Mouse (Mus musculus) hindbrain, embryonic 12.5 days (tissue): ENCODE measurements around the gene Scin. TPM values are rescaled to one million over a fixed set of nuclear protein-coding genes. Genes with fewer than 3 reads are reported as not detected.
A peak's percentile ranks its signal among the peaks of the same experiment; 100 is the strongest.

Source experiments
- ATAC-seq: fragments of 200-750 bp; cut with Nextera tagmentation; 2 replicates; pipeline ENCODE4 v1.8.0; 2017; ENCODE audit warnings: moderate TSS enrichment; ENCODE audit not compliant: low FRiP score
- H3K27ac ChIP-seq: fragments of 300-500 bp; sonication (generic); 2 replicates; pipeline ENCODE4 v1.5.1; 2016; ENCODE audit warnings: mild to moderate bottlenecking
- H3K27me3 ChIP-seq: fragments of 300-500 bp; sonication (generic); 2 replicates; pipeline ENCODE4 v1.6.1; 2016; ENCODE audit warnings: mild to moderate bottlenecking
- H3K36me3 ChIP-seq: fragments of 300-500 bp; sonication (generic); 2 replicates; pipeline ENCODE4 v1.6.1; 2016; ENCODE audit warnings: mild to moderate bottlenecking
- H3K4me1 ChIP-seq: fragments of 300-500 bp; sonication (generic); 2 replicates; pipeline ENCODE4 v1.6.1; 2016
- H3K4me2 ChIP-seq: fragments of 300-500 bp; sonication (generic); replicated peaks from 2 replicates; pipeline ENCODE4 v1.6.1; 2016; ENCODE audit warnings: mild to moderate bottlenecking
- H3K4me3 ChIP-seq: fragments of 300-500 bp; sonication (generic); 2 replicates; pipeline ENCODE4 v1.5.1; 2016; ENCODE audit warnings: mild to moderate bottlenecking
- H3K9ac ChIP-seq: fragments of 300-500 bp; sonication (generic); 2 replicates; pipeline ENCODE4 v1.6.1; 2016; ENCODE audit warnings: mild to moderate bottlenecking, moderate library complexity
- H3K9me3 ChIP-seq: fragments of 300-500 bp; sonication (generic); replicated peaks from 2 replicates; pipeline ENCODE4 v1.6.1; 2016; ENCODE audit warnings: mild to moderate bottlenecking
- WGBS: fragments of 180-500 bp; shearing (Covaris S2); methylation state at CpG from one replicate; pipeline ENCODE4 v1.1.7; 2016; 5-methylcytosine and 5-hydroxymethylcytosine counted together
- polyA plus RNA-seq: library from polyadenylated mRNA; unstranded; fragments of >200 nt; fragmentation: Nextera tagmentation; extraction: Ambion mirVana; gene quantifications from 2 replicates; pipeline ENCODE4 v1.2.1, GENCODE M21; 2016

The Scin gene
- polyA plus RNA-seq, 1 experiment from 2014 or later, result 0.83 TPM

DNA sequence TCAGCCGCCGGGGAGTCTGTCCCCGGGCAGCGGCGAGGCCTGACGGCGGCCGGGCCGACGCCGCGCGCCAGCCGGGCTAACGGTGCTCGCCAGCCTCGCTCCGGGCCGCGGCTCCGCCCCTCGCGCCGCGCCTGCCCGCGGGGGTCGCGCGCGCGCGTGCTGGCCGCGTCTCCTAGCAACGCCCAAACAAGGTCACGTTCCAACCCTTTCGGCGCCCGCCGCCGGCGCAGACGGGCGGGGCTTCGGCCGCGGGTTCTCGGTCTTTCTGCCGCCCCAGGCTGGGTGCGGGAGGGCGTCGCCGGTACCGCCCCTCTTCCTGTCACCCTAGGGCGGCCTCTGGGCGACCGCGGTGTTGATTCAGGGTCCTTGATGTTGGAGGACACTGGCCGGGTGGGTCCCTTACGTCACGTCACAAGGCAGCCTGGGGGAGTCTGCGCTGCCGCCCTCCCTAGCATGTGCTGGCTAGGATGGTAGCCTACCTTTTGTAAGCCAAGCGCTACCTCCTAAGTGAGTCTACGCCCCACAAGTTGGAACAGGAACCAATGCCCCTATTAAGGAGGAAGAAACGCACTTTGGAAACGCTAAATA is 96.1 kb downstream of the Scin start, which contains the start of gene Arl4a:
Gene Arl4a, minus strand, starts transcription at position 150 of the 588 bp plus-strand sequence.
- H3K27ac ChIP-seq, result peak within 1 kb of the TSS; percentile 92
- H3K27me3 ChIP-seq, result no peaks in the 10 kb centered on the region
- H3K4me1 ChIP-seq, result peaks cover 10% of the 10 kb centered on the region
- H3K9ac ChIP-seq, result peak within 1 kb of the TSS; percentile 74
- no peaks in the 10 kb centered on the region for H3K9me3 ChIP-seq
- H3K4me2 ChIP-seq, result peak within 1 kb of the TSS; percentile 69
- peak; percentile 92 for ATAC-seq
- H3K4me3 ChIP-seq, result peak within 1 kb of the TSS; percentile 88
- WGBS, result under 1% methylated on average over 68 of the region's 68 CpGs
- H3K36me3 ChIP-seq, result no peaks in the 10 kb centered on the region

GRCm38 (mm10) chr12:40037226-40037813 is 96.7 kb downstream of the Scin start:
- peak overlapping the region; percentile 88 for H3K4me3 ChIP-seq
- ATAC-seq, result peak; percentile 99
- peak overlapping the region; percentile 92 for H3K27ac ChIP-seq
- H3K9me3 ChIP-seq, result no peaks in the 10 kb centered on the region
- H3K27me3 ChIP-seq, result no peaks in the 10 kb centered on the region
- H3K9ac ChIP-seq, result peak overlapping the region; percentile 74
- WGBS, result under 1% methylated on average over 44 of the region's 60 CpGs
- peaks cover 10% of the 10 kb centered on the region for H3K4me1 ChIP-seq
- H3K4me2 ChIP-seq, result peak overlapping the region; percentile 69
- no peaks in the 10 kb centered on the region for H3K36me3 ChIP-seq

GRCm38 (mm10) chr12:40036666-40037065 is 97.4 kb downstream of the Scin start:
- Histone ChIP-seq H3K4me3 (peak overlapping the region; percentile 88), H3K9me3 (no peaks in the 10 kb centered on the region), H3K36me3 (no peaks in the 10 kb centered on the region), H3K4me2 (peak overlapping the region; percentile 69), H3K27ac (peak overlapping the region; percentile 92), H3K27me3 (no peaks in the 10 kb centered on the region), H3K9ac (peak overlapping the region; percentile 74), H3K4me1 (peaks cover 10% of the 10 kb centered on the region)
- WGBS, result 5% methylated on average over 11 of the region's 11 CpGs
- no peak for ATAC-seq

DNA sequence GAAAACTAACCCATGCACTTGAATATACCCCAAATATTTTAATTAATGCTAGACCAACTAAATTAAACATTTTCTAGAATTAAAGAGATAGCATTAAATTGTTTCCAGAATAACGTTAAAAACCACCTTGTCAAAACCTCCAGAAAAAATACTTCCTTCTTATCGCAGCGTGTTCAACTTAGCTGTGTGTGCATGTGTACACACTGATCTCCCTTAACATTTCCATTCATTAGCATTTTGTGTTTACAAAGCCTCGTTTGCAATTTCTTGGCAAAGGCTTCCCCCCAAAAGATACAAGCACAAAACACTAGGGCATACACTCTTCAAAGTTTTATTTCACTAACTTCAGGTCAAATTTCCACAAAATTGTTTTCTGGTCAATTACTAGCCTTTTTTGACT is 98.5 kb downstream of the Scin start:
- no peaks in the 10 kb centered on the region for H3K27me3 ChIP-seq
- H3K4me3 ChIP-seq, result peak overlapping the region; percentile 88
- H3K27ac ChIP-seq, result no peak overlapping the region
- H3K4me2 ChIP-seq, result peak overlapping the region; percentile 69
- 0 out of 2 replicates have a peak, but pooled peaks cover 3% of the 10 kb centered on the region for H3K9me3 ChIP-seq
- no peak for ATAC-seq
- peaks cover 10% of the 10 kb centered on the region for H3K4me1 ChIP-seq
- H3K9ac ChIP-seq, result no peak overlapping the region
- WGBS, result 65% methylated on average over 4 of the region's 4 CpGs
- no peaks in the 10 kb centered on the region for H3K36me3 ChIP-seq

- no peaks in the 10 kb centered on the region for H3K4me1 ChIP-seq
- H3K9me3 ChIP-seq, result 0 out of 2 replicates have a peak, but pooled peaks cover 3% of the 10 kb centered on the region
- no peak for ATAC-seq
- H3K9ac ChIP-seq, result no peak overlapping the region
- no peaks in the 10 kb centered on the region for H3K36me3 ChIP-seq
- 88% methylated on average over 4 of the region's 4 CpGs for WGBS
- H3K27ac ChIP-seq, result no peak overlapping the region
- H3K4me2 ChIP-seq, result no peak overlapping the region
- no peaks in the 10 kb centered on the region for H3K27me3 ChIP-seq
- H3K4me3 ChIP-seq, result no peak overlapping the region
Observed at GRCm38 (mm10) chr12:40029201-40029600, 104.8 kb downstream of the Scin start.

DNA sequence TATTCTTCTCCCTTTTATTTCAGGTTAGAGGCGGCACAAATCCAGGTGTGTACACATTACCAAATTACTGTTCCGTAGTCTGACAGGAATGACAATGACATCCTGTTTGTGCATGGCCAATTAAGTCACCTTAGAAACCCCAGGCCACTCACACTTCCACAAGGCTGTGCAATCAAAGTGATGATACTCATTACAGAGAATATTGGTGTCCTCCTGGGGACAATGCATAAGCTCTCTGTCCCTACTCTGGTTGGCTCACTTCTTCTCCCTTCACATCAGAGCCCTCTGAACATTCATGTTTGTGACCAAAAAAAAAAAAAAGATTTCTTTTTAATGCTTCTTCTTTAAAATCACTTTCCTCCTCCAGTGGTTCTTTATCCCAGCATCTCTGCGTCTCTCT is 106.2 kb downstream of the Scin start:
- Histone ChIP-seq H3K9me3 (0 out of 2 replicates have a peak, but pooled peaks cover 3% of the 10 kb centered on the region), H3K9ac (no peak overlapping the region), H3K4me3 (no peak overlapping the region), H3K4me1 (no peaks in the 10 kb centered on the region), H3K27ac (no peak overlapping the region), H3K4me2 (no peak overlapping the region), H3K36me3 (no peaks in the 10 kb centered on the region), H3K27me3 (no peaks in the 10 kb centered on the region)
- WGBS, result 90% methylated on average over 3 of the region's 3 CpGs
- no peak for ATAC-seq

DNA sequence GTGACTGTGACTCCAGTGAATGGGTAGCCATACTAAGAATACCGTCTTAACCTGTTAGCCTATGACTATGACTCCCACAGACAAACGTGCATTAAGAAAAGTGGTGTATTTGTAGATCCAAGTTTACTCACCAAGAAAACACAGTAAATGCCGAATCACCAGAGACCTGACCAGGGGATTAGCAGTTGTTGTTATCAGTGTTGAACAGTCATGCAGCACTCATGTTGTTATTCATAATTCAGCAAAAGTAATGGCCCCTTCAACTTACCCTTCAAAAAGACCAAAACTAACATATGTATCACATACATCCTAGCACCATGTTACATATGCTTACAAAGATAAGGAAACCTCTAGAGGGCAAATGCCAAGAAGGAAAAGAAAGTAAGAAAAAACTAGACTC is 106.6 kb downstream of the Scin start:
- H3K4me1 ChIP-seq, result no peaks in the 10 kb centered on the region
- no peak overlapping the region for H3K4me2 ChIP-seq
- no peak for ATAC-seq
- 0 out of 2 replicates have a peak, but pooled peaks cover 3% of the 10 kb centered on the region for H3K9me3 ChIP-seq
- no peaks in the 10 kb centered on the region for H3K36me3 ChIP-seq
- no peaks in the 10 kb centered on the region for H3K27me3 ChIP-seq
- WGBS, result 92% methylated on average over 3 of the region's 3 CpGs
- H3K4me3 ChIP-seq, result no peak overlapping the region
- no peak overlapping the region for H3K9ac ChIP-seq
- no peak overlapping the region for H3K27ac ChIP-seq

GRCm38 (mm10) chr12:40023918-40024317 is 110.1 kb downstream of the Scin start:
- no peak overlapping the region for H3K9ac ChIP-seq
- no peaks in the 10 kb centered on the region for H3K27me3 ChIP-seq
- no peak overlapping the region for H3K4me2 ChIP-seq
- no peak overlapping the region for H3K4me3 ChIP-seq
- no peaks in the 10 kb centered on the region for H3K9me3 ChIP-seq
- no peak overlapping the region for H3K27ac ChIP-seq
- no peaks in the 10 kb centered on the region for H3K36me3 ChIP-seq
- H3K4me1 ChIP-seq, result no peaks in the 10 kb centered on the region
- WGBS, result 88% methylated on average over 2 of the region's 2 CpGs
- ATAC-seq, result no peak

DNA sequence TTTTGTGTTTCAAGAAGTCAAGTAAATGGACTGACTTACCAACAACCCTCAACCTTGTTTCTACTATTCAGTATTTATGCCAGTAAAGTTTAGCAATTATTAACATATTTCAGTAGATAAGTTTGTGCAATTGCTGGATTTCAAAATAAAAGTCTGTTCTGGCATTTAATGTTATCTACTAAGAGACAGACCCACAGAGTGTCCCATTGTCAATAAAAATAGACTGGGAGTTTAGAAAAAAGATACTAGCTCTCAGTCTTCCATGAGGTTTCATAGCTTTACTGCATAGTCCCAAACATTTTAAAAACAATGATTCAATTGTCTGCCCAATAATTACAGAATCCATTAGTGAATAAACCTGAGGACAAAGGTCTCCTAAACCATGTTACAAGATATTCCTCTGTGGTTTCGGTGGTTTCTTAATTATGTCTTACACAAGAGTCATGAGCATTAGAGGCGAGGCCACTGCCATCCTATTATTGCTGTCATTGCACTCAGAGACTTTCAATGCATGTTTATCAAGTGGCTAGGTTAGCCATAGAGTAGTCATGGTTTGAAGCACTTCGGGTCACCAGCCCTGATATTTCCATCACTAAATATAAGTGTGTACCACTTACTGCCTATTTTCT is 110.9 kb downstream of the Scin start:
- no peaks in the 10 kb centered on the region for H3K27me3 ChIP-seq
- H3K36me3 ChIP-seq, result no peaks in the 10 kb centered on the region
- no peak overlapping the region for H3K4me2 ChIP-seq
- WGBS, result 84% methylated on average over 3 of the region's 3 CpGs
- H3K27ac ChIP-seq, result no peak overlapping the region
- no peaks in the 10 kb centered on the region for H3K4me1 ChIP-seq
- no peak for ATAC-seq
- H3K4me3 ChIP-seq, result no peak overlapping the region
- no peak overlapping the region for H3K9ac ChIP-seq
- no peaks in the 10 kb centered on the region for H3K9me3 ChIP-seq

DNA sequence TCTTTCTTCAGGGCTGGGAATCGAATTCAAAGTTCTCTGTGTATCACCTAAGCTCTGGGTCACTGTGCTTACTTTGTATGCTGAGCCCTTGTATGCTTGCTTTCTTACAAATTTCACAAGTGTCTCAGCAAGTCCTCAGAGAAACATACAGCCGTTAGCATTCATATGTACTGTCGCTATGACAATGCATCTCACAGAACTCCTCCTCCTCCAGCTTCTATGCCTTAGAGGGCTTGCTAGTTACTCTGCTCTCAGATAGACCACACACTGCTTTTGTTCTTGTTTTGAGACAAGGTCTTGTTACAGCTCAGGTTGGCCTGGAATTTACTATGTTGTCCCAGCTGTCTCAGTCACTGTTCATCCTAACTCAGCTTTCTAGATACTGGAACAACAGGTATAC is 111.7 kb downstream of the Scin start:
- ATAC-seq, result no peak
- WGBS, result 76% methylated on average over 3 of the region's 3 CpGs
- Histone ChIP-seq H3K9ac (no peak overlapping the region), H3K4me3 (no peak overlapping the region), H3K4me1 (no peaks in the 10 kb centered on the region), H3K27me3 (no peaks in the 10 kb centered on the region), H3K9me3 (no peaks in the 10 kb centered on the region), H3K4me2 (no peak overlapping the region), H3K27ac (no peak overlapping the region), H3K36me3 (no peaks in the 10 kb centered on the region)

DNA sequence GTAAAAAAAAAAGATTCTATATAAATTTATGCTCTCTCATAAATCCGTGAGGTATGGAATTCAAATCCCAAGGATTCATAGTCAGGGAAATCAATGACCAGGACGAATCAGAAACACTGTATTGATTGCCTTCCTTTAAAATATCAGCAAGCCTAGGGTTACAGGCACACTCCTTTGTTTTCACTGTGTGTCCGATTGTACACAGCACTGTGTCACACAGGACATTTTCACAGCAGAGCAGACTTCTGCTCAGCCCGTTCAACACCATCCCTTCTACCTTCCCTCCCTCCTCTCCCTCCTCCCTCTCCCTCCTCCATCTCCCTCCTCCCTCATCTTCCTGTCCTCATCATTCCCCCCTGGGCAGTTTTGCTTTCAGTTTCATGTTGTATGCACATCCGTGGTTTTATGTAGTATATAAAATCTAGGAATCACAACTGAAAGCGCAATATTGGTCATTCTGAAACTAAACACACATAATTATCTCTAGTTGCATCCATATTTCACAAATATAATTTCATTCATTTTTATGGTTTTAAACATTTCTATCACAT is 116.0 kb downstream of the Scin start:
- H3K4me2 ChIP-seq, result no peak overlapping the region
- no peak overlapping the region for H3K9ac ChIP-seq
- WGBS, result 74% methylated on average over 6 of the region's 6 CpGs
- peaks cover 7% of the 10 kb centered on the region for H3K4me1 ChIP-seq
- H3K27ac ChIP-seq, result no peak overlapping the region
- no peaks in the 10 kb centered on the region for H3K9me3 ChIP-seq
- H3K36me3 ChIP-seq, result no peaks in the 10 kb centered on the region
- ATAC-seq, result no peak
- H3K27me3 ChIP-seq, result no peaks in the 10 kb centered on the region
- no peak overlapping the region for H3K4me3 ChIP-seq

DNA sequence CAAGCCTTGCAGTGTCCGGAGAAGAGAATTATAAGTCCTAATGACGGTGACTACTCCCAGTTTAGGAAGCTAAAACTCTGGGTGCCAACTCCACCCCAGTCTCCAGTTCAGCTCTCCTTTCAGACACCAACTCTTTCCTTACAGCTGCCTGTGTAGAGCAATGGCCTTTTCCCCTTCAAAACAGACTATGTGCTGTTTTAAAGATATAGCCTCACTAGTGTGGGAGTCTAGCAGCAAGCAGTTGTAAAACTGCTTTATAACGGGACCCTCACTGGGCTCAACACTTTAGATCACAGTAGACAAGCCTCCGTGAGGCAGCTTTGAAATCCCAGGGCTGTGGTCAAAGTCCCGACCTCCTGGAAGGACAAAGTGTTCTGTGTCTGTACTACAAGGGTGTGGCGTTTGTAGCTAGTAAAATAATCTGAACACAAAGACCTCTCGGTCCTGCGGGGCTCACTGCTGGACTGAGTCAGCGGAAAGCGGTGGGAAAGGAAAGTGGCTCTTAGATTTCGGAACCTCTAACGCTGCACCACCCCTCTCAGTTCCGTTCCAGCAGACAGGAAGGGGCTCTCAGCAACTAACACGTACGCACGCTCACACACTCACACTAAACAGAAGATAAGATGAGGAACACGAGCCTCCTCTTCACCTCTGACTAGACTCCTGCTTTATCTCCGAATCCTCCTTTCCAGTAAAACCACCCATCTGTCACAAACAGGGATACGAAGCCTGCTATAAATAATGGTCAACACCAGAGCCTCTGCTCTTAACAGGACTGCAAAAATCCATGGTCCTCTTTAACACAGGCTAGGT is 117.2 kb downstream of the Scin start:
- Histone ChIP-seq H3K27me3 (no peaks in the 10 kb centered on the region), H3K4me2 (peak overlapping the region; percentile 39), H3K27ac (peak overlapping the region; percentile 44; the same call in 1 of the 2 replicates), H3K9me3 (no peaks in the 10 kb centered on the region), H3K4me1 (peaks cover 7% of the 10 kb centered on the region), H3K36me3 (no peaks in the 10 kb centered on the region), H3K9ac (peak overlapping the region; percentile 38; the same call in 1 of the 2 replicates), H3K4me3 (0 out of 2 replicates have a peak overlapping the region, but pooled peaks have one; percentile 7)
- no peak; the same call in 1 of the 2 replicates for ATAC-seq
- WGBS, result 42% methylated on average over 19 of the region's 19 CpGs
